Mouse (Mus musculus) thymus, adult 18-20 months (tissue): ENCODE measurements around the gene Olfr654.
A peak's percentile ranks its signal among the peaks of the same experiment; 100 is the strongest.

Experiments
- DNase-seq, 2 experiments: peaks; one replicate each; pipeline ENCODE4 v3.0.0; 2022; ENCODE audit warnings: mixed read lengths in 2 of 2

Gene Olfr654

DNA sequence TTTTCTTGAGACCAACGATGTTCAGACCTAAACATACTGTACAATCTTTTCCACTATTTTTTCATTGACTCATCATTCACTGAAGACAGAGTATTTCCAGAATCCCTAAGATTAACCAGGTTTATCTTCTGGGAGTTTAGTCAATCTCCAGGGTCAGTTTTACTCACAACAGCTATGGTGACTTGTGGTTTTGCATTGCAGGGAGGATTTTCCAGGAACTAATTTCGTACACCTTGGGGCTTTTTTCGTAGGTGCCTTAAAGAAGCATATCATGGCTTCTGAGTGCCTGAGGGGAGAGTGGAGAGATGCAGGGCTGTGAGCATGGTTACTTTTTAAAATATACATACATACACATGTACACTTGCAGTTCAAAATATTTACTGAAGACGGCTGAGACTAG, at the start of gene Olfr654:
Olfr654 (plus strand) TSS at position 301 of the 400 bp plus-strand sequence.
- DNase-seq: no peak

- DNase-seq: no peak
These were observed 37.0 kb upstream of the Olfr654 start, which contains the start of gene Olfr651 for GRCm38 (mm10) chr7:104549833-104550232. Gene Olfr651, plus strand, starts transcription at chr7:104550133.

- DNase-seq: no peak
These were observed 34.1 kb upstream of the Olfr654 start for GRCm38 (mm10) chr7:104552700-104553099.

- no peak for DNase-seq
These were observed 26.2 kb upstream of the Olfr654 start, which contains the start of gene Olfr652 for GRCm38 (mm10) chr7:104560601-104561000. Gene Olfr652, plus strand, starts transcription at chr7:104560901.

GRCm38 (mm10) chr7:104577014-104577413, 9.8 kb upstream of the Olfr654 start, which contains the start of gene Olfr653:
Gene Olfr653, plus strand, starts transcription at chr7:104577314.
- no peak for DNase-seq

DNA sequence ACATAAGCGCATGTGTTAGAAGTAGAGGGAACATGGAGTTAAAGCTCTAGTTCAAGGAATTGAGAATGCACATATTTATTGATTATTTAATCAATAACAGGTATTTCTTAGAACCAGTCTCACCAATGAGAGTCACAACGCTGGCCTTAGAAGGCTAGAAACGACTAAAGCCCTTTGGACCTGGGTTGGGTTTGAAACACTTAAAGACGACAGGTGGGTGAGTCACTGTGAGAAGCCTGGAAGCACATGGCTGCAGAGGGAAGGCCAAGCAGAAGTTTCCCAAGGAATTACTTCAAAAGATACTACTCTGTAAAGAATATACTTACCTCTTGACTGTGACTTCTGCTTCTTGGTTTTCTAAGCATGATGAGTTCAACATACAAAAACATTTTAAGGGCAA, 6.0 kb upstream of the Olfr654 start:
- no peak for DNase-seq

GRCm38 (mm10) chr7:104581429-104581828, 5.4 kb upstream of the Olfr654 start:
- no peak for DNase-seq

DNA sequence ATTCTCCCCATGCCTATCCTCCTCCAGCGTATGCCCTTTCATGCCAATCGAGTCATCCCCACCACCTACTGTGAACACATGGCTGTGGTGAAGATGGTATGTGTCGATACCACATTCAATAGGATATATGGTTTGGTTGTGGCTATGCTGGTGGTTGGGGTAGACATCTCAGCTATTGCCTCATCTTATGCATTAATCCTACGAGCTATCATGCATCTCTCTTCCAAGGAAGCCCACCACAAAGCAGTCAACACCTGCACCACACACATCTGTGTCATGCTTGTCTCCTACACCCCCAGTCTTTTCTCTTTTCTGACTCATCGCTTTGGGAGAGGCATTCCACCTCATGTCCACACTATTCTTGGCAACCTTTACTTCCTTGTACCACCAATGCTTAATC, 1.4 kb downstream of the Olfr654 start:
- no peak for DNase-seq

DNA sequence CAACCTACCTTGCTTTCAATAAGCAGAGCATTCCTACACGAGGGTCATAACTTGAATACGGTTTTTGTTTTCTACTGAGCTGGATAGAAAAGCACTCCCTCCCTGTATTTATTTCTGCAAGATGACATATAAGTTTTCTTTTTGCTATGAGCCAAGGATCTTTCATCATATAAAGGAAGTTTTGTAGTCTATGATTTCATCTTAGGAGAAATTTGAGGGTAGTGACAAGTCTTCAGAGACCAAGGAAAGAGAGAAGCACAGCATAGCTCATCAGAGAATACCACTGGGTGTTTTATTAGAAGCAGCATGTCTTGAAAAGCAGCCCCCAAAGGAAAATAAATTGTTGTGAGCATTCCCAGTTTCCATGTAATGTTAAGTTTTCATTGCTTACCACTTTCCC, 14.9 kb downstream of the Olfr654 start, which contains the start of gene Olfr655:
Olfr655 (minus strand) TSS at position 101 of the 400 bp plus-strand sequence.
- no peak for DNase-seq

- DNase-seq: peak; percentile 9 to 11
These were observed 16.3 kb downstream of the Olfr654 start for GRCm38 (mm10) chr7:104603173-104603572.

GRCm38 (mm10) chr7:104604727-104605126, 17.9 kb downstream of the Olfr654 start:
- DNase-seq: no peak

- DNase-seq: no peak
These were observed 26.8 kb downstream of the Olfr654 start, which contains the start of gene Olfr656 for GRCm38 (mm10) chr7:104613655-104614054. Gene Olfr656, plus strand, starts transcription at chr7:104613955.

- no peak for DNase-seq
These were observed 37.7 kb downstream of the Olfr654 start, which contains the start of gene Olfr657 for GRCm38 (mm10) chr7:104624494-104624893. Gene Olfr657, plus strand, starts transcription at chr7:104624794.
